ENCODE assay signal across 9 mouse cellular contexts in genomic region chr12:102283483-102284266, GRCm38 (mm10). TPM values are rescaled to one million over a fixed set of nuclear protein-coding genes. Genes with fewer than 3 reads are reported as not detected.
DNase-seq lines count a peak whose midpoint lies in the region; ATAC-seq and TF ChIP-seq lines count a peak whose summit lies in the region.
"Had no signal": no experiment of that assay in that cellular context is flagged by ENCODE, and none has a peak within 500 bp of the region (broad histone marks: within the 10 kb centered on the region; RNA-seq: fewer than 3 reads in every experiment).

No protein-coding gene starts in this region.

- TF ChIP-seq EP300 in lung, postnatal 0 days (IDR thresholded peaks at IDR 0.05): peak; percentile 84; the same call in 1 of the 2 replicates

- WGBS in heart, embryonic 10.5 days: 4% methylated on average over 21 of the region's 24 CpGs
- WGBS in lung, postnatal 0 days: 2% methylated on average over 19 of the region's 24 CpGs

- H3K9me3 ChIP-seq in erythroblast, embryonic 14.5 days (ENCODE audit: control insufficient read depth, low read length): 0 out of 2 replicates have a peak, but pooled peaks cover 1% of the 10 kb centered on the region
- H3K9me3 ChIP-seq in heart, embryonic 10.5 days: no peaks in the 10 kb centered on the region
- H3K9me3 ChIP-seq in lung, postnatal 0 days (ENCODE audit: low read length): no peaks in the 10 kb centered on the region

- peak overlapping the region; percentile 83 for H3K4me2 ChIP-seq in lung, postnatal 0 days (replicated peaks; ENCODE audit: low read depth, low read length)

- DNase-seq in embryo, embryonic 10 days (ENCODE audit: low spot score): peak; percentile 57
- DNase-seq in heart, embryonic 10.5 days (ENCODE audit: low spot score): no peak
- peak; percentile 85 for DNase-seq in kidney, adult 9 months
- peak; percentile 89 for DNase-seq in lung, postnatal 0 days (ENCODE audit: low spot score)
- DNase-seq in testis, postnatal 14 days (ENCODE audit: low spot score): peak; percentile 68
- no peak for DNase-seq in left cerebral cortex, adult 8-10 months (ENCODE audit: low spot score in 2 of 2)

- peak overlapping the region; percentile 50 for H3K4me3 ChIP-seq in erythroblast, embryonic 14.5 days (replicated peaks)
- peak overlapping the region; percentile 71 for H3K4me3 ChIP-seq in heart, embryonic 10.5 days
- H3K4me3 ChIP-seq in lung, postnatal 0 days (ENCODE audit: low read depth, low read length): peak overlapping the region; percentile 57

- peaks cover 26% of the 10 kb centered on the region for H3K27me3 ChIP-seq in erythroblast, embryonic 14.5 days (ENCODE audit: control insufficient read depth)
- no peaks in the 10 kb centered on the region for H3K27me3 ChIP-seq in heart, embryonic 10.5 days (ENCODE audit: insufficient read depth, poor library complexity, severe bottlenecking)
- H3K27me3 ChIP-seq in lung, postnatal 0 days (replicated peaks; ENCODE audit: insufficient read depth, low read length): no peaks in the 10 kb centered on the region

- no peak for ATAC-seq in erythroblast, adult 5-6 weeks (replicated peaks; ENCODE audit: low FRiP score, poor library complexity, severe bottlenecking)
- peak; percentile 66 for ATAC-seq in lung, postnatal 0 days

- H3K4me1 ChIP-seq in erythroblast, embryonic 14.5 days (ENCODE audit: control insufficient read depth): no peaks in the 10 kb centered on the region
- H3K4me1 ChIP-seq in heart, embryonic 10.5 days: peaks cover 59% of the 10 kb centered on the region
- peaks cover 39% of the 10 kb centered on the region; the same call in 1 of the 2 replicates for H3K4me1 ChIP-seq in lung, postnatal 0 days (ENCODE audit: insufficient read depth, low read depth, low read length)

- peak overlapping the region; percentile 92 for H3K27ac ChIP-seq in heart, embryonic 10.5 days
- peak overlapping the region; percentile 94 for H3K27ac ChIP-seq in lung, postnatal 0 days (ENCODE audit: low read length)

- peak overlapping the region; percentile 81 for H3K9ac ChIP-seq in lung, postnatal 0 days (replicated peaks; ENCODE audit: low read depth)

- H3K36me3 ChIP-seq in erythroblast, embryonic 14.5 days (ENCODE audit: control insufficient read depth): no peaks in the 10 kb centered on the region
- H3K36me3 ChIP-seq in heart, embryonic 10.5 days: no peaks in the 10 kb centered on the region
- no peaks in the 10 kb centered on the region for H3K36me3 ChIP-seq in lung, postnatal 0 days (ENCODE audit: insufficient read depth, low read length)
- H3K36me3 ChIP-seq: G1E had no signal

- no peak for TF ChIP-seq CTCF in lung, postnatal 0 days (IDR thresholded peaks at IDR 0.05)

RNA-seq across cellular contexts. Expression of gene Rin3, which starts 0.8 kb away (rescaled TPM):
- polyA plus RNA-seq in erythroblast, embryonic 14.5 days (2012): 0.44 TPM in 2 replicates
- 42.0 and 48.8 TPM in 2 replicates for total RNA-seq in erythroblast, adult 5-6 weeks (2015; ENCODE audit: low replicate concordance)
- total RNA-seq in erythroblast, adult 5-6 weeks (2017; ENCODE audit: low replicate concordance): 30.0 and 33.7 TPM in 2 replicates
- polyA plus RNA-seq in heart, embryonic 10.5 days (2016; fragmentation: Nextera tagmentation; extraction: Ambion mirVana): 8.9 and 9.0 TPM in 2 replicates
- 17.7 and 19.3 TPM in 2 replicates for polyA plus RNA-seq in lung, postnatal 0 days (2015; fragmentation: Nextera tagmentation; extraction: Ambion mirVana)
- 1 to 10 TPM; 2.7 to 5.3 (median 4.9) TPM for total RNA-seq in left cerebral cortex, adult 8-10 months (2022)

Comparison
In these comparisons a context has a peak if more than half of its experiments do, and no peak if none do; other contexts are left out.
1. DNase-seq: peak in embryo, embryonic 10 days (single experiment), kidney, adult 9 months (single experiment), lung, postnatal 0 days (single experiment) and testis, postnatal 14 days (single experiment); none in heart, embryonic 10.5 days (single experiment) and left cerebral cortex, adult 8-10 months (0 of 2).
2. Peak in every context shown above with its lines, with median percentiles within 50 percentile points of each other: H3K4me3 ChIP-seq.